12 mouse cellular contexts compared by ENCODE assay signal in the genomic region with DNA sequence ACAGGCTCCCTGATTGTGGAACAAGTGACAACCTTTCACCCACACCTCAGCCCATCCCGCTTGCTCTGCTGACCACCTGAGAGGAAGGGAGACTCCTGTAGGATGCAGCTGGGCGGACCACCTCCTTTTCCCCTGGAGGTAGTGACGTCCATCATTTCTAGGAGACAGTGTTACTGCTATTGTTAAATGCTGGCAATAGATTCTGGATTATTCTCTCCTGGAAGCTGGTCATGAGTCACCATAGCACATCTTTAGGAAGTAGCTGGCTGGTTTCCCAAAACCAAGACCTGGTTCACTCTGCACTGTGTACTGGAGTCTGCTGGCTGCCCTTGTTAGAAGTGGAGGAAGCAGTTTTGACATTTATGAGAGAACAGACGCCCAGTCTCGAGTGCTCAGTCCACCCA.
DNase-seq lines count a peak whose midpoint lies in the region; ATAC-seq and TF ChIP-seq lines count a peak whose summit lies in the region.
"Had no signal": no experiment of that assay in that cellular context is flagged by ENCODE, and none has a peak within 500 bp of the region (broad histone marks: within the 10 kb centered on the region; RNA-seq: fewer than 3 reads in every experiment).

No protein-coding gene starts in this region.

- H3K27me3 ChIP-seq in liver, adult 2 months (ENCODE audit: control insufficient read depth, insufficient read depth, low read length) = no peaks in the 10 kb centered on the region
- H3K27me3 ChIP-seq in liver, embryonic 16.5 days (ENCODE audit: control insufficient read depth, insufficient read depth, low read depth, low read length) = no peaks in the 10 kb centered on the region
- peaks cover 5% of the 10 kb centered on the region; the same call in 1 of the 2 replicates for H3K27me3 ChIP-seq in hindbrain, embryonic 13.5 days

- H3K9ac ChIP-seq in liver, adult 2 months (ENCODE audit: low read depth, low read length) = no peak overlapping the region
- no peak overlapping the region for H3K9ac ChIP-seq in liver, embryonic 16.5 days (ENCODE audit: low read depth, low read length)
- no peak overlapping the region for H3K9ac ChIP-seq in hindbrain, embryonic 13.5 days

- 52% methylated on average over 5 of the region's 5 CpGs for WGBS in liver, adult 2 months
- 51% methylated on average over 5 of the region's 5 CpGs for WGBS in liver, embryonic 16.5 days (ENCODE audit: insufficient replicate concordance)
- 95% methylated on average over 5 of the region's 5 CpGs for WGBS in hindbrain, embryonic 13.5 days

- ATAC-seq in liver, embryonic 16.5 days (ENCODE audit: low read depth) = peak; percentile 35; the same call in 1 of the 2 replicates
- no peak for ATAC-seq in erythroid progenitor cell, adult 5-6 weeks (replicated peaks; ENCODE audit: low FRiP score, poor library complexity, severe bottlenecking)
- ATAC-seq in hindbrain, embryonic 13.5 days (ENCODE audit: low FRiP score) = no peak

- no peaks in the 10 kb centered on the region for H3K9me3 ChIP-seq in liver, embryonic 16.5 days (replicated peaks; ENCODE audit: control insufficient read depth, low read length)
- no peaks in the 10 kb centered on the region for H3K9me3 ChIP-seq in hindbrain, embryonic 13.5 days

- TF ChIP-seq CTCF in liver, adult 2 months (IDR thresholded peaks at IDR 0.05; ENCODE audit: low read depth, low read length) = no peak

- no peak overlapping the region for H3K27ac ChIP-seq in liver, adult 2 months (replicated peaks; ENCODE audit: insufficient read depth, low read depth, low read length)
- peak overlapping the region; percentile 55; the same call in 1 of the 2 replicates for H3K27ac ChIP-seq in liver, embryonic 16.5 days (ENCODE audit: low read length)
- H3K27ac ChIP-seq in hindbrain, embryonic 13.5 days = no peak overlapping the region

- TF ChIP-seq POLR2A in liver, adult 2 months (IDR thresholded peaks at IDR 0.05; ENCODE audit: extremely low read depth, insufficient read depth, low read length) = no peak

- DNase-seq in liver, adult 2 months (ENCODE audit: extremely low read depth, low read depth, low spot score) = peak; percentile 26
- no peak for DNase-seq in liver
- DNase-seq in heart, adult 8-10 months (ENCODE audit: low spot score) = peak; percentile 77
- peak; percentile 66 for DNase-seq in kidney, adult 9 months
- DNase-seq in spleen, postnatal 36 days (ENCODE audit: low spot score in 2 of 2) = no peak
- DNase-seq: cerebellum, postnatal 10 days; gastrocnemius, postnatal 14 days; thymus, postnatal 14 days had no signal

- H3K36me3 ChIP-seq in liver, adult 2 months (ENCODE audit: control insufficient read depth, insufficient read depth, low read length) = no peaks in the 10 kb centered on the region
- H3K36me3 ChIP-seq in liver, embryonic 16.5 days (ENCODE audit: control insufficient read depth, insufficient read depth) = no peaks in the 10 kb centered on the region
- no peaks in the 10 kb centered on the region for H3K36me3 ChIP-seq in hindbrain, embryonic 13.5 days

- H3K4me3 ChIP-seq in liver, adult 2 months (ENCODE audit: insufficient read depth, low read depth, low read length) = no peak overlapping the region
- no peak overlapping the region for H3K4me3 ChIP-seq in liver, embryonic 16.5 days (ENCODE audit: low read depth, low read length)
- no peak overlapping the region for H3K4me3 ChIP-seq in hindbrain, embryonic 13.5 days
- H3K4me3 ChIP-seq: erythroblast, embryonic 14.5 days had no signal

- no peaks in the 10 kb centered on the region for H3K79me2 ChIP-seq in liver, adult 2 months (ENCODE audit: control insufficient read depth, insufficient read depth, low read length)

- no peak overlapping the region for H3K4me2 ChIP-seq in liver, embryonic 16.5 days (ENCODE audit: low read depth, low read length)
- H3K4me2 ChIP-seq in hindbrain, embryonic 13.5 days = no peak overlapping the region

- H3K4me1 ChIP-seq in liver, adult 2 months (ENCODE audit: control insufficient read depth, insufficient read depth, low read length) = peaks cover 34% of the 10 kb centered on the region
- H3K4me1 ChIP-seq in liver, embryonic 16.5 days (ENCODE audit: control insufficient read depth, low read depth, low read length) = peaks cover 18% of the 10 kb centered on the region
- peaks cover 29% of the 10 kb centered on the region for H3K4me1 ChIP-seq in hindbrain, embryonic 13.5 days (replicated peaks)

Comparison
In these comparisons a context has a peak if more than half of its experiments do, and no peak if none do; other contexts are left out.
1. DNase-seq: peak in liver, adult 2 months (single experiment), heart, adult 8-10 months (single experiment) and kidney, adult 9 months (single experiment); none in liver (single experiment) and spleen, postnatal 36 days (0 of 2).